Mouse (Mus musculus) hindbrain, embryonic 12.5 days (tissue): ENCODE data around the gene Tfdp1. TPM values are rescaled to one million over a fixed set of nuclear protein-coding genes. Genes with fewer than 3 reads are reported as not detected.

Source experiments
- ATAC-seq: fragments of 200-750 bp; cut with Nextera tagmentation; 2 replicates; pipeline ENCODE4 v1.8.0; 2017; ENCODE audit warnings: moderate TSS enrichment; ENCODE audit not compliant: low FRiP score
- H3K27ac ChIP-seq: fragments of 300-500 bp; sonication (generic); 2 replicates; pipeline ENCODE4 v1.5.1; 2016; ENCODE audit warnings: mild to moderate bottlenecking
- H3K27me3 ChIP-seq: fragments of 300-500 bp; sonication (generic); 2 replicates; pipeline ENCODE4 v1.6.1; 2016; ENCODE audit warnings: mild to moderate bottlenecking
- H3K36me3 ChIP-seq: fragments of 300-500 bp; sonication (generic); 2 replicates; pipeline ENCODE4 v1.6.1; 2016; ENCODE audit warnings: mild to moderate bottlenecking
- H3K4me1 ChIP-seq: fragments of 300-500 bp; sonication (generic); 2 replicates; pipeline ENCODE4 v1.6.1; 2016
- H3K4me2 ChIP-seq: fragments of 300-500 bp; sonication (generic); replicated peaks from 2 replicates; pipeline ENCODE4 v1.6.1; 2016; ENCODE audit warnings: mild to moderate bottlenecking
- H3K4me3 ChIP-seq: fragments of 300-500 bp; sonication (generic); 2 replicates; pipeline ENCODE4 v1.5.1; 2016; ENCODE audit warnings: mild to moderate bottlenecking
- H3K9ac ChIP-seq: fragments of 300-500 bp; sonication (generic); 2 replicates; pipeline ENCODE4 v1.6.1; 2016; ENCODE audit warnings: mild to moderate bottlenecking, moderate library complexity
- H3K9me3 ChIP-seq: fragments of 300-500 bp; sonication (generic); replicated peaks from 2 replicates; pipeline ENCODE4 v1.6.1; 2016; ENCODE audit warnings: mild to moderate bottlenecking
- WGBS: fragments of 180-500 bp; shearing (Covaris S2); methylation state at CpG from one replicate; pipeline ENCODE4 v1.1.7; 2016; 5-methylcytosine and 5-hydroxymethylcytosine counted together
- polyA plus RNA-seq: library from polyadenylated mRNA; unstranded; fragments of >200 nt; fragmentation: Nextera tagmentation; extraction: Ambion mirVana; gene quantifications from 2 replicates; pipeline ENCODE4 v1.2.1, GENCODE M21; 2016

Tfdp1 gene
- 144 and 147 TPM in 2 replicates for polyA plus RNA-seq

- peak within 1 kb of the TSS; percentile 87 for H3K4me2 ChIP-seq
- peak within 1 kb of the TSS; percentile 99 for H3K9ac ChIP-seq
- H3K4me1 ChIP-seq = peaks cover 14% of the 10 kb centered on the region
- H3K4me3 ChIP-seq = peak within 1 kb of the TSS; percentile 100
- peaks cover 22% of the 10 kb centered on the region for H3K36me3 ChIP-seq
- no peaks in the 10 kb centered on the region for H3K27me3 ChIP-seq
- no peaks in the 10 kb centered on the region for H3K9me3 ChIP-seq
- ATAC-seq = peak; percentile 97
- WGBS = 1% methylated on average over 42 of the region's 72 CpGs
- H3K27ac ChIP-seq = peak within 1 kb of the TSS; percentile 82
Observed at GRCm38 (mm10) chr8:13338255-13338860, at the start of gene Tfdp1. Gene Tfdp1, plus strand, starts transcription at chr8:13338751.

DNA sequence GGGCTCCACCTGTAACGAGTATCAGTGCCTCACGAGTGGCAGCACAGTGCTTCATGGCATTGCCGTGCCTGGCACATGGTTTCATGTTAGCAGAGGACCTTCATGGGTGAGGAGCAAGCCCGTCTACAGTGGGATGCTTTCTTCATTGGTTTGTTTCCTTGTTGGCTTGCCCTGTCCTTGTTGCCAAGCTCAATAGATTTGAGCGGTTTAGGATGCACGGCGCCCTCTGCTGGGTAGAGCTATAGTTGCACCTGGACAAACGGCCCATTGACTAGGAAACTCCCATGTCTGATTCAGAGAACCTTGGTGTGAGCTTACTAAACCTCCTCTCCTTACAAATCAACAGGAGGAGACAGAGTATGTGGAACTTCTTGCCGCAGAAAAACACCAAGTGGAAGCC lies 46.2 kb upstream of the Tfdp1 start:
- no peak overlapping the region for H3K9ac ChIP-seq
- peaks cover 14% of the 10 kb centered on the region for H3K4me1 ChIP-seq
- no peaks in the 10 kb centered on the region for H3K27me3 ChIP-seq
- H3K27ac ChIP-seq = no peak overlapping the region
- no peak overlapping the region for H3K4me2 ChIP-seq
- 27% methylated on average over 9 of the region's 9 CpGs for WGBS
- H3K4me3 ChIP-seq = no peak overlapping the region
- H3K36me3 ChIP-seq = peaks cover 53% of the 10 kb centered on the region
- ATAC-seq = no peak
- H3K9me3 ChIP-seq = no peaks in the 10 kb centered on the region

GRCm38 (mm10) chr8:13293677-13294470 lies 44.7 kb upstream of the Tfdp1 start:
- Histone ChIP-seq H3K27ac (no peak overlapping the region), H3K27me3 (no peaks in the 10 kb centered on the region), H3K4me1 (peaks cover 10% of the 10 kb centered on the region), H3K9me3 (no peaks in the 10 kb centered on the region), H3K4me2 (no peak overlapping the region), H3K9ac (no peak overlapping the region), H3K4me3 (no peak overlapping the region), H3K36me3 (peaks cover 63% of the 10 kb centered on the region)
- WGBS = 94% methylated on average over 9 of the region's 9 CpGs
- ATAC-seq = no peak

- H3K4me2 ChIP-seq = no peak overlapping the region
- H3K9ac ChIP-seq = no peak overlapping the region
- H3K27me3 ChIP-seq = no peaks in the 10 kb centered on the region
- no peak overlapping the region for H3K27ac ChIP-seq
- no peak for ATAC-seq
- H3K4me3 ChIP-seq = no peak overlapping the region
- no peaks in the 10 kb centered on the region for H3K9me3 ChIP-seq
- H3K36me3 ChIP-seq = peaks cover 83% of the 10 kb centered on the region
- 98% methylated on average over 8 of the region's 8 CpGs for WGBS
- no peaks in the 10 kb centered on the region for H3K4me1 ChIP-seq
Observed at GRCm38 (mm10) chr8:13299571-13299970, 39.0 kb upstream of the Tfdp1 start.

- H3K27ac ChIP-seq = no peak overlapping the region
- no peaks in the 10 kb centered on the region for H3K9me3 ChIP-seq
- no peaks in the 10 kb centered on the region for H3K27me3 ChIP-seq
- H3K4me3 ChIP-seq = no peak overlapping the region
- H3K4me2 ChIP-seq = no peak overlapping the region
- 94% methylated on average over 7 of the region's 7 CpGs for WGBS
- H3K36me3 ChIP-seq = peaks cover 83% of the 10 kb centered on the region
- no peak overlapping the region for H3K9ac ChIP-seq
- H3K4me1 ChIP-seq = no peaks in the 10 kb centered on the region
- no peak for ATAC-seq
Observed at GRCm38 (mm10) chr8:13301036-13301435, 37.5 kb upstream of the Tfdp1 start.

GRCm38 (mm10) chr8:13305459-13305858 lies 33.1 kb upstream of the Tfdp1 start:
- Histone ChIP-seq H3K27me3 (no peaks in the 10 kb centered on the region), H3K9ac (no peak overlapping the region), H3K4me3 (no peak overlapping the region), H3K9me3 (no peaks in the 10 kb centered on the region), H3K36me3 (peaks cover 67% of the 10 kb centered on the region), H3K4me2 (no peak overlapping the region), H3K4me1 (no peaks in the 10 kb centered on the region), H3K27ac (no peak overlapping the region)
- 92% methylated on average over 6 of the region's 6 CpGs for WGBS
- no peak for ATAC-seq

DNA sequence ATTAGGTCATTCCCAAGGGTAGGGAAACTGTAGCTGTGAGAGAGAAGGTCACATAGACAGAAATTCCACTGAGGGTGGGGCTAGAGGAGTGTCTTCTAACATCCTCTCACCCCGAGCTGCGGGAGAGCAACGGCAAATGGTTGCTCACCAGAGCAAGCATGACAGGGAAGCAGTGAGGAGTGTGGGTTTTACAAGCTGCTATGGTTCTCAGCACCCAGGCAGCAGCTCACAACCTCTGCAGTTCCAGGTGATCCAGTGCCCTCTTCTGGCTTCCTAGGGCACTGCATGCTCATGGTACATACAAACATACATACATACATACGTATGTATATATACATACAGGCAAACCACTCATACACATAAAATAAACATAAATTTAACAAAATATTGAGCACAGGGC lies 32.7 kb upstream of the Tfdp1 start:
- H3K4me2 ChIP-seq = no peak overlapping the region
- 96% methylated on average over 4 of the region's 4 CpGs for WGBS
- no peak for ATAC-seq
- no peak overlapping the region for H3K27ac ChIP-seq
- no peaks in the 10 kb centered on the region for H3K9me3 ChIP-seq
- H3K4me1 ChIP-seq = no peaks in the 10 kb centered on the region
- H3K4me3 ChIP-seq = no peak overlapping the region
- H3K36me3 ChIP-seq = peaks cover 64% of the 10 kb centered on the region
- no peak overlapping the region for H3K9ac ChIP-seq
- no peaks in the 10 kb centered on the region for H3K27me3 ChIP-seq

- no peak for ATAC-seq
- H3K9ac ChIP-seq = no peak overlapping the region
- H3K27ac ChIP-seq = no peak overlapping the region
- H3K4me2 ChIP-seq = no peak overlapping the region
- no peaks in the 10 kb centered on the region for H3K4me1 ChIP-seq
- no peaks in the 10 kb centered on the region for H3K27me3 ChIP-seq
- no peaks in the 10 kb centered on the region for H3K9me3 ChIP-seq
- WGBS = 86% methylated on average over 7 of the region's 7 CpGs
- H3K36me3 ChIP-seq = peaks cover 65% of the 10 kb centered on the region
- H3K4me3 ChIP-seq = no peak overlapping the region
Observed at GRCm38 (mm10) chr8:13306309-13306909, 32.1 kb upstream of the Tfdp1 start.

DNA sequence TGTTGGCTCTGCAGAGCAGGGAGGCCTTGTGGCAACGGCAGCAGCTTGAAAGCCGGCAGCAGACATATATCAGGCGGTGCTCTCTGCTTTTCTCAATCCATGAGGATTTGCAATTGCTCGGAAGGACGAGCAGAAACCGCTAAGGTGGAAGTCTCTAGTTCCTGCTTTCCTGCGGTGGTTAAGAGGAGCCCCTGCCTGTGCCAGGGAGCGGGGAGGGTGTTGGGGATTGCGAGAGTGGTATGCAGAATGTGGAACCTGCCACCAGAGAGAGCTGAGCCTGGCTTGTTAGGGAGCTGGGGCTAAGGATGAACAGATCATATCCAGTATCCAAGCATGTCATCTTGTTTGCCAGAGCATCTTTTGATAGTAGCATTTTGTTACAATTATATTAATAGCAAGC lies 31.6 kb upstream of the Tfdp1 start:
- Histone ChIP-seq H3K27me3 (no peaks in the 10 kb centered on the region), H3K4me3 (no peak overlapping the region), H3K9me3 (no peaks in the 10 kb centered on the region), H3K4me1 (no peaks in the 10 kb centered on the region), H3K4me2 (no peak overlapping the region), H3K9ac (no peak overlapping the region), H3K27ac (no peak overlapping the region), H3K36me3 (peaks cover 63% of the 10 kb centered on the region)
- ATAC-seq = no peak
- 85% methylated on average over 9 of the region's 9 CpGs for WGBS

DNA sequence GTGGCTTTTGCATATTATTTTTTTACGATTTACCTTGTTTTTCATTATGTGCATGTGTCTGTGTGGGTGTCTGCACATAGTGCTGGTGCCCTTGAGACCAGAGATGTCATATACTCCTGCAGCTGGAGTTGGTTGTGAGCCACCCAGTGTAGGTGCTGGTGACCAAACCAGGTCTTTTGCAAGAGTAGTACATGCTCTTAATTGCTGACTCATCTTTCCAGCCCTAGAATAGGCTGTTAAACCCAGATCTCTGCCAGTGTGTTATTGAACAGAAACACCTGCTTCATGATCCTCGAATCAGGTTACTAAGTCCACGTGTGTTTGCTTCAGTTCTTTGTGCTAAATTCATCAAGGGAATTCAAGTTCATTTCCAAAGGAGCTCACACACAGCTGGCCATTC lies 23.6 kb upstream of the Tfdp1 start:
- no peak overlapping the region for H3K4me2 ChIP-seq
- no peak for ATAC-seq
- H3K27ac ChIP-seq = no peak overlapping the region
- peaks cover 69% of the 10 kb centered on the region for H3K36me3 ChIP-seq
- WGBS = 90% methylated on average over 3 of the region's 3 CpGs
- H3K4me1 ChIP-seq = no peaks in the 10 kb centered on the region
- H3K9me3 ChIP-seq = no peaks in the 10 kb centered on the region
- no peaks in the 10 kb centered on the region for H3K27me3 ChIP-seq
- H3K4me3 ChIP-seq = no peak overlapping the region
- no peak overlapping the region for H3K9ac ChIP-seq

GRCm38 (mm10) chr8:13316671-13317070 lies 21.9 kb upstream of the Tfdp1 start:
- Histone ChIP-seq H3K9me3 (no peaks in the 10 kb centered on the region), H3K9ac (no peak overlapping the region), H3K4me3 (no peak overlapping the region), H3K4me2 (no peak overlapping the region), H3K4me1 (no peaks in the 10 kb centered on the region), H3K27ac (no peak overlapping the region), H3K36me3 (peaks cover 72% of the 10 kb centered on the region), H3K27me3 (no peaks in the 10 kb centered on the region)
- 95% methylated on average over 10 of the region's 10 CpGs for WGBS
- ATAC-seq = no peak

DNA sequence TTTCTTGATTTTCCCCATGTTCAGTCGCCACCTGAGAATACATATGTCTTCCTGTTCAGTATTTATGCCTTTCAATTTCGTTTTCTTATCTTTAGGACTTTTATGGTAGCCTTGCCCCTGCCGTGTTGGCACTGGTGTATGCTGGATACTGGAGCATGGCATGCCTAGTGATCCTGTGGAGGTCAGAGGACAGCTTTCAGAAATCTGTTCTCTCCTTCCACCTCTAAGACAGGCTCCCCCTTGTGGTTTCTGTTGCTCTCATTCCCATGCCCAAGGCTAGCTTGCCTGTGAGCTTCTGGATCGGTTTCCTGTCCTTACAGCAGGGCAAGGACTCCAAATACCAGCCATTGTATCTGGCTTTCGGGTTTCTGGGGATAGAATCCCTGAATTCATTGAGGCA lies 12.0 kb upstream of the Tfdp1 start:
- no peak overlapping the region for H3K4me2 ChIP-seq
- WGBS = 36% methylated on average over 5 of the region's 5 CpGs
- ATAC-seq = no peak
- H3K4me1 ChIP-seq = peaks cover 5% of the 10 kb centered on the region; the same call in 1 of the 2 replicates
- H3K9ac ChIP-seq = no peak overlapping the region
- H3K27ac ChIP-seq = no peak overlapping the region
- H3K27me3 ChIP-seq = no peaks in the 10 kb centered on the region
- peaks cover 9% of the 10 kb centered on the region; the same call in 1 of the 2 replicates for H3K36me3 ChIP-seq
- no peak overlapping the region for H3K4me3 ChIP-seq
- H3K9me3 ChIP-seq = no peaks in the 10 kb centered on the region
